Mouse (Mus musculus) midbrain, embryonic 14.5 days (tissue): ENCODE results near the gene Rcbtb1. TPM values are rescaled to one million over a fixed set of nuclear protein-coding genes. Genes with fewer than 3 reads are reported as not detected.
A peak's percentile ranks its signal among the peaks of the same experiment; 100 is the strongest.

ENCODE experiments used
- ATAC-seq: fragments of 200-750 bp; cut with Nextera tagmentation; 2 replicates; pipeline ENCODE4 v1.8.0; 2017; ENCODE audit warnings: moderate number of reproducible peaks, moderate library complexity; ENCODE audit not compliant: low FRiP score, low TSS enrichment
- DNase-seq: peaks from one replicate; pipeline ENCODE4 v3.0.0-alpha.2; 2015
- H3K27ac ChIP-seq: fragments of 300-500 bp; sonication (generic); replicated peaks from 2 replicates; pipeline ENCODE4 v1.5.1; 2014; ENCODE audit warnings: mild to moderate bottlenecking, low read depth, low read length, moderate library complexity
- H3K27me3 ChIP-seq: fragments of 300-500 bp; sonication (generic); 2 replicates; pipeline ENCODE4 v1.6.1; 2014; ENCODE audit warnings: low read length, control low read depth, mixed read lengths; ENCODE audit not compliant: control insufficient read depth, insufficient read depth
- H3K36me3 ChIP-seq: fragments of 300-500 bp; sonication (generic); 2 replicates; pipeline ENCODE4 v1.6.1; 2014; ENCODE audit warnings: low read length, control low read depth; ENCODE audit not compliant: control insufficient read depth, insufficient read depth
- H3K4me1 ChIP-seq: fragments of 300-500 bp; sonication (generic); 2 replicates; pipeline ENCODE4 v1.6.1; 2014; ENCODE audit warnings: mild to moderate bottlenecking, antibody characterized with exemption, low read length, control low read depth; ENCODE audit not compliant: control insufficient read depth, insufficient read depth
- H3K4me2 ChIP-seq: fragments of 300-500 bp; sonication (generic); 2 replicates; pipeline ENCODE4 v1.6.1; 2014; ENCODE audit warnings: mild to moderate bottlenecking, low read length, moderate library complexity
- H3K4me3 ChIP-seq: fragments of 300-500 bp; sonication (generic); replicated peaks from 2 replicates; pipeline ENCODE4 v1.5.1; 2014; ENCODE audit warnings: low read depth, low read length
- H3K9ac ChIP-seq: fragments of 300-500 bp; sonication (generic); replicated peaks from 2 replicates; pipeline ENCODE4 v1.6.1; 2014; ENCODE audit warnings: mild to moderate bottlenecking, low read length, moderate library complexity
- H3K9me3 ChIP-seq: fragments of 300-500 bp; sonication (generic); 2 replicates; pipeline ENCODE4 v1.6.1; 2016; ENCODE audit warnings: low read length, control low read depth, mixed read lengths; ENCODE audit not compliant: control insufficient read depth
- WGBS: fragments of 180-500 bp; shearing (Covaris S2); extraction: QIAGEN DNeasy Blood & Tissue Kit; methylation state at CpG from one replicate; pipeline ENCODE4 v1.1.7; 2014; 5-methylcytosine and 5-hydroxymethylcytosine counted together
- polyA plus RNA-seq: library from polyadenylated mRNA; unstranded; fragments of >200 nt; fragmentation: Nextera tagmentation; extraction: Ambion mirVana; gene quantifications from 2 replicates; pipeline ENCODE4 v1.2.1, GENCODE M21; 2014

Rcbtb1 gene
- polyA plus RNA-seq = 53.1 and 79.4 TPM in 2 replicates

GRCm38 (mm10) chr14:59200711-59201603, at the start of gene Rcbtb1:
Gene Rcbtb1, plus strand, starts transcription at chr14:59201209.
- Histone ChIP-seq H3K9ac (peak within 1 kb of the TSS; percentile 91), H3K4me1 (peaks cover 34% of the 10 kb centered on the region), H3K36me3 (no peaks in the 10 kb centered on the region), H3K9me3 (no peaks in the 10 kb centered on the region), H3K27me3 (no peaks in the 10 kb centered on the region), H3K4me2 (peak within 1 kb of the TSS; percentile 88), H3K27ac (peak within 1 kb of the TSS; percentile 99), H3K4me3 (peak within 1 kb of the TSS; percentile 88)
- DNase-seq (peak; percentile 98), ATAC-seq (peak; percentile 96)
- whole genome bisulfite sequencing = under 1% methylated on average over 96 of the region's 96 CpGs

GRCm38 (mm10) chr14:59155589-59155988, 45.4 kb upstream of the Rcbtb1 start:
- no peaks in the 10 kb centered on the region for H3K4me1 ChIP-seq
- no peak overlapping the region for H3K4me3 ChIP-seq
- ATAC-seq = no peak
- H3K9ac ChIP-seq = no peak overlapping the region
- no peak overlapping the region for H3K4me2 ChIP-seq
- DNase-seq = peak; percentile 48
- WGBS = 81% methylated on average over 2 of the region's 2 CpGs
- no peaks in the 10 kb centered on the region for H3K36me3 ChIP-seq
- H3K9me3 ChIP-seq = no peaks in the 10 kb centered on the region
- no peak overlapping the region for H3K27ac ChIP-seq
- H3K27me3 ChIP-seq = no peaks in the 10 kb centered on the region

DNA sequence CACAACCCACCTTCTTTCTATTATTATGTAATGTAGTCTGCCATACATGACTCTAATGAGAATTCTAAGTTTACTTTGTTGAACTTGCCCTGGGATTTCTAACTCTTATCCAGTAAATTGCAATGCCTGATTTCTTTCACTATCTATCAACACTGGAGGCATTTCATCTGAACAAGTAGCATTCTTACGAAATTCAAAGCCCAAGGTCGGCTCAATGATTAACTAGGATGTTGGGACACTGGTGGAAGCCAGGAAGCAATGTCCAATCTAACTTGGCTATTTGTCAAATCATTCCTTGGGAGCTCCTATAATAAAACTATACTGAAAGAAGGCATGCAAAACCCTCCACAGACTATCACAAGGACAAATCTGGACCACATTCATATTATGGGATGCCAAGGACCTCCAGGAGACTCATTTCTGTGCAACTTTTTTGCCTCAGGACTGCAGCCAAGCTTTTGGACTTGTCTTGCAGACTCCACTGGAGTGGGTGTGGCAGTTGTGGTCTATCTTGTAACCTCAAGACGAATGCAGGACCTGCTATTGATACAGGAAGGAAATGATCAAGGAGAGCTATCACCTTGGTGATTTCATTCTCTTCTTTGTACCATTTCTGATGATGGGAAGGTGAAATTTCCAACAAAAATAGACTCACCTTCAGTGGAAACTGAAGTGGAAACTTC, 43.9 kb upstream of the Rcbtb1 start:
- Histone ChIP-seq H3K4me1 (no peaks in the 10 kb centered on the region), H3K9ac (no peak overlapping the region), H3K4me3 (no peak overlapping the region), H3K4me2 (no peak overlapping the region), H3K27ac (no peak overlapping the region), H3K36me3 (no peaks in the 10 kb centered on the region), H3K27me3 (no peaks in the 10 kb centered on the region), H3K9me3 (no peaks in the 10 kb centered on the region)
- no peak for DNase-seq
- WGBS = 79% methylated on average over 3 of the region's 3 CpGs
- ATAC-seq = no peak

- ATAC-seq = no peak
- WGBS = 90% methylated on average over 3 of the region's 3 CpGs
- Histone ChIP-seq H3K4me1 (no peaks in the 10 kb centered on the region), H3K4me2 (no peak within 1 kb of the TSS), H3K9ac (no peak within 1 kb of the TSS), H3K4me3 (no peak within 1 kb of the TSS), H3K27ac (no peak within 1 kb of the TSS), H3K27me3 (no peaks in the 10 kb centered on the region), H3K9me3 (no peaks in the 10 kb centered on the region), H3K36me3 (no peaks in the 10 kb centered on the region)
- DNase-seq = no peak
Measured at GRCm38 (mm10) chr14:59178649-59179048, 22.4 kb upstream of the Rcbtb1 start, which contains the start of gene Gm5142. Gene Gm5142, minus strand, starts transcription at chr14:59178749.

DNA sequence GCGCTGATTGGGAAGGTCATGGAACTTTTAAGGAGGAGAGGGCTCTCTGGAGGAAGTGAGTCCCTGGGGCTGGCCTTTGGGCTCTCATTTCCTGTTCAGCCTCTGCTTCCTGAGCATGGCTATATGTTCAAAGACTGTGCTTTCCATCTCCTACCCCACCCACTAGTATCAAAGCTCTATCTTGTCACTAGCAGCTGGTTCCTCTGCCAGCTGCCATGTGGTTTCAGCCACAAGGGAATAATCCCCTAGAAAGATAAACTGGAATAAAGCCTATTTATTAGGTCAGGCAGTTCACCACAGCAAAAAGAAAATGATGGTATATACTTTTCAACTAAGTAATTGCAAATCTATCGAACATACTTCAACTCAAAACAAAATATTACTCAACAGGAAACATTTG, 18.3 kb upstream of the Rcbtb1 start:
- Histone ChIP-seq H3K27me3 (no peaks in the 10 kb centered on the region), H3K9ac (no peak overlapping the region), H3K27ac (no peak overlapping the region), H3K4me1 (no peaks in the 10 kb centered on the region), H3K36me3 (no peaks in the 10 kb centered on the region), H3K4me2 (no peak overlapping the region), H3K4me3 (no peak overlapping the region), H3K9me3 (no peaks in the 10 kb centered on the region)
- ATAC-seq = no peak
- WGBS = 88% methylated on average over 2 of the region's 2 CpGs
- no peak for DNase-seq

DNA sequence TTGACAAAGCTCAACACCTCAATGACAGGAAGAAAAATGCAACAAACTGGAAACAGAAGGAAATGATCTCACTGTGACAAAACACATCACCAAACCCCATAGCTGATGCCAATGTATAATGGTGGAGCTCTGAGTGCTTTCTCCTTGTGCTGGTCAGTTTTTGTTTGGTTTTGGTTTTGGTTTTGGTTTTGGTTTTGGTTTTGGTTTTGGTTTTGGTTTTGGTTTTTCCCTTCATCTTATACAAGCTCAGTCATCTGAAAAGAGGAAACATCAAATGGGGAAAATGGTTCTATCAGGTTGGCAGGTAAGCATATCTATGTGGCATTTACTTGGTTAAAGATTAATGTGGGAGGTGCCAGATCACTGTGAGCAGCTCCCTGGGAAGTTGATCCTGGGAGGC, 15.5 kb upstream of the Rcbtb1 start:
- H3K4me1 ChIP-seq = no peaks in the 10 kb centered on the region
- H3K9ac ChIP-seq = no peak overlapping the region
- H3K4me2 ChIP-seq = no peak overlapping the region
- no peaks in the 10 kb centered on the region for H3K9me3 ChIP-seq
- ATAC-seq (no peak), DNase-seq (no peak)
- no peak overlapping the region for H3K27ac ChIP-seq
- no peaks in the 10 kb centered on the region for H3K27me3 ChIP-seq
- H3K36me3 ChIP-seq = no peaks in the 10 kb centered on the region
- no peak overlapping the region for H3K4me3 ChIP-seq

DNA sequence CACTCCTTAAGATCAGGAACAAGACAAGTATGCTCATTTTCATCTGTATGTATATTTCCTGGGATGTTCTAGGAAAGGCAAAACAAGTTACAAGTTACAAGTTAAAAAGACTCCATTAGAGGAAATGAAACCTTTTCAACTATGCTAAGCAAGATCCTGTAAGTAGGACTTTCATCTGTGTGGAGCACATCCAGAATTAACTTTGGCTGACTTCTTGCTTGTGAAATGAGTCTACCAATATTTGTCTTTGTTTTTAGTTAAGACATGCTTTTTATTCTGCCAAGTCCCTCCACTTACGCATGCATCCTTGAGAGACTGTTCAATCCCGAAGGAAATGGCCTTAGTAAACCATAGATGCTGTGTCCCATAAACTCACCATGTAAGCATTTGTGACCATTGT, 14.9 kb upstream of the Rcbtb1 start:
- DNase-seq (no peak), ATAC-seq (no peak)
- Histone ChIP-seq H3K27me3 (no peaks in the 10 kb centered on the region), H3K4me2 (no peak overlapping the region), H3K27ac (no peak overlapping the region), H3K4me3 (no peak overlapping the region), H3K9ac (no peak overlapping the region), H3K9me3 (no peaks in the 10 kb centered on the region), H3K36me3 (no peaks in the 10 kb centered on the region), H3K4me1 (no peaks in the 10 kb centered on the region)
- WGBS = 92% methylated on average over 2 of the region's 2 CpGs

GRCm38 (mm10) chr14:59201604-59202215, 701 bp downstream of the Rcbtb1 start:
- no peak for ATAC-seq
- under 1% methylated on average over 21 of the region's 21 CpGs for WGBS

More at GRCm38 (mm10) chr14:59201604-59202215, 701 bp downstream of the Rcbtb1 start:
- H3K9ac ChIP-seq = peak overlapping the region; percentile 91
- peak; percentile 40 for DNase-seq
- H3K4me2 ChIP-seq = peak overlapping the region; percentile 88
- peak overlapping the region; percentile 99 for H3K27ac ChIP-seq
- no peaks in the 10 kb centered on the region for H3K9me3 ChIP-seq
- peaks cover 37% of the 10 kb centered on the region for H3K4me1 ChIP-seq
- peak overlapping the region; percentile 88 for H3K4me3 ChIP-seq
- H3K27me3 ChIP-seq = no peaks in the 10 kb centered on the region
- no peaks in the 10 kb centered on the region for H3K36me3 ChIP-seq
